Mouse (Mus musculus) left cerebral cortex, postnatal 4 days (tissue): ENCODE measurements around the gene Exoc3l2. TPM values are rescaled to one million over a fixed set of nuclear protein-coding genes. Genes with fewer than 3 reads are reported as not detected.

Source experiments
- DNase-seq: peaks from one replicate; pipeline ENCODE4 v3.0.0-alpha.2; 2022
- intact Hi-C: fragments of 180-260 bp; cut with DNase I; formaldehyde crosslinking; loops from one replicate; pipeline ENCODE4 v1.15.1; 2025
- total RNA-seq, 2 experiments: library from RNA; stranded (reverse); gene quantifications; 2 replicates each; pipeline ENCODE4 v1.2.3; 2021

Exoc3l2 gene
- total RNA-seq, 2 experiments from 2014 or later, result 0.42 to 0.46 TPM

- peak; percentile 47 for DNase-seq
- intact Hi-C loops, result no loop called here
Measured at GRCm38 (mm10) chr7:19455819-19456495, 7.2 kb upstream of the Exoc3l2 start.

GRCm38 (mm10) chr7:19456628-19457027 lies 6.5 kb upstream of the Exoc3l2 start:
- no peak for DNase-seq
- intact Hi-C loops, result no loop called here

- DNase-seq, result no peak
- intact Hi-C loops, result no loop called here
Measured at GRCm38 (mm10) chr7:19457414-19458071, 5.6 kb upstream of the Exoc3l2 start.

- DNase-seq, result peak; percentile 86
- intact Hi-C loops, result no loop called here
Measured at GRCm38 (mm10) chr7:19458072-19458486, 5.1 kb upstream of the Exoc3l2 start.

- DNase-seq, result peak; percentile 84
- intact Hi-C loops, result no loop called here
Measured at GRCm38 (mm10) chr7:19458591-19459111, 4.5 kb upstream of the Exoc3l2 start, which contains the start of gene Mark4. Gene Mark4, minus strand, starts transcription at chr7:19458821.

GRCm38 (mm10) chr7:19459144-19459870 lies 3.8 kb upstream of the Exoc3l2 start:
- intact Hi-C loops, result no loop called here
- DNase-seq, result no peak

GRCm38 (mm10) chr7:19460500-19460899 lies 2.6 kb upstream of the Exoc3l2 start:
- intact Hi-C loops, result no loop called here
- DNase-seq, result no peak

GRCm38 (mm10) chr7:19461488-19461887 lies 1.6 kb upstream of the Exoc3l2 start:
- peak; percentile 83 for DNase-seq
- intact Hi-C loops, result no loop called here

GRCm38 (mm10) chr7:19462443-19462842 lies 688 bp upstream of the Exoc3l2 start:
- intact Hi-C loops, result no loop called here
- DNase-seq, result no peak

GRCm38 (mm10) chr7:19464367-19465307 lies 1.5 kb downstream of the Exoc3l2 start:
- DNase-seq, result no peak
- intact Hi-C loops, result loop anchor here (5.0 kb wide), 1 partner anchor 93 kb away; no protein-coding TSS in a partner anchor

- no peak for DNase-seq
Measured at GRCm38 (mm10) chr7:19466602-19467145, 3.5 kb downstream of the Exoc3l2 start.

GRCm38 (mm10) chr7:19467638-19468037 lies 4.5 kb downstream of the Exoc3l2 start:
- intact Hi-C loops, result loop anchor here (5.0 kb wide), 1 partner anchor 90 kb away; no protein-coding TSS in a partner anchor
- no peak for DNase-seq

More at GRCm38 (mm10) chr7:19466602-19467145, 3.5 kb downstream of the Exoc3l2 start:
- intact Hi-C loops, result loop anchor here (5.0 kb wide), 1 partner anchor 91 kb away; no protein-coding TSS in a partner anchor

- intact Hi-C loops, result loop anchor here (5.0 kb wide), 1 partner anchor 89 kb away; no protein-coding TSS in a partner anchor
- no peak for DNase-seq
Measured at GRCm38 (mm10) chr7:19468279-19468678, 5.1 kb downstream of the Exoc3l2 start.

- intact Hi-C loops, result loop anchor here (5.0 kb wide), 1 partner anchor 88 kb away; no protein-coding TSS in a partner anchor
- no peak for DNase-seq
Measured at GRCm38 (mm10) chr7:19469404-19469803, 6.3 kb downstream of the Exoc3l2 start.

- intact Hi-C loops, result no loop called here
- no peak for DNase-seq
Measured at GRCm38 (mm10) chr7:19470308-19470707, 7.2 kb downstream of the Exoc3l2 start.

GRCm38 (mm10) chr7:19472403-19472802 lies 9.3 kb downstream of the Exoc3l2 start:
- intact Hi-C loops, result no loop called here
- DNase-seq, result no peak

GRCm38 (mm10) chr7:19473875-19474443 lies 10.8 kb downstream of the Exoc3l2 start:
- DNase-seq, result peak; percentile 81
- intact Hi-C loops, result no loop called here

- intact Hi-C loops, result no loop called here
- DNase-seq, result no peak
Measured at GRCm38 (mm10) chr7:19477084-19477483, 14.0 kb downstream of the Exoc3l2 start.
